Mouse (Mus musculus) layer of hippocampus, postnatal 10 days (tissue): ENCODE results near the gene Dhrs1. TPM values are rescaled to one million over a fixed set of nuclear protein-coding genes. Genes with fewer than 3 reads are reported as not detected.

Source experiments
- DNase-seq, 2 experiments: peaks; one replicate each; pipeline ENCODE4 v3.0.0; 2021; ENCODE audit warnings: low spot score in 2 of 2
- total RNA-seq, 2 experiments: library from RNA; stranded (reverse); gene quantifications; 2 replicates each; pipeline ENCODE4 v1.2.3; 2021

Dhrs1 gene
- total RNA-seq, 2 experiments from 2014 or later: 103 to 110 TPM

DNA sequence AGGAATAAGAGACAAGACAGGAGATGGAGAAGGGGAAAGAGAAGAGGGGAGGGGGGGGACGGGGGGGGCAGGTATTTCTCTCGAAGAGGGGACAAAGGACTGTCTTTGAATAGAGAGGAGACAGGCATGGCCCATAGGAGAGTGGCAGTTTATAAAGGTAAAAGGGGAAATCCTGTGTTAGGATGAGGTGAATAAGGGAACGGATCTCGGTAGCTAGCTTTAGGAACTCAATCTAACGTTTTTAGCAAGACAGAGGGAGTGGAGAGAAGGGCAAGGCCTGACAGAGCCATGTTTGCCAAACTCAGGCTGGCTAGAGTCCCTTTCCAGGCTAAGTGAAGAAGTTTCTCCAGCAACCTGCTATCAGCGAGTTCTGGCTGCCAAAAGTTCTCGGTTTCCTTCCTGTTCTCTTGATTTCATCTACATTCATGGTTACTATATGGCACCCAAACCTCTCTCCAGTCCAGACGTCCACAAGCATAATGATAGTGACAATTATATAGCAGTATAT, 23.0 kb downstream of the Dhrs1 start:
- peak in 1 of 2 experiments; percentile 15 for DNase-seq

- peak; percentile 92 to 95 for DNase-seq
These were observed 23.6 kb downstream of the Dhrs1 start, which contains the start of gene Rabggta for GRCm38 (mm10) chr14:55721700-55722437. TSS of gene Rabggta (minus strand) at chr14:55722263.

DNA sequence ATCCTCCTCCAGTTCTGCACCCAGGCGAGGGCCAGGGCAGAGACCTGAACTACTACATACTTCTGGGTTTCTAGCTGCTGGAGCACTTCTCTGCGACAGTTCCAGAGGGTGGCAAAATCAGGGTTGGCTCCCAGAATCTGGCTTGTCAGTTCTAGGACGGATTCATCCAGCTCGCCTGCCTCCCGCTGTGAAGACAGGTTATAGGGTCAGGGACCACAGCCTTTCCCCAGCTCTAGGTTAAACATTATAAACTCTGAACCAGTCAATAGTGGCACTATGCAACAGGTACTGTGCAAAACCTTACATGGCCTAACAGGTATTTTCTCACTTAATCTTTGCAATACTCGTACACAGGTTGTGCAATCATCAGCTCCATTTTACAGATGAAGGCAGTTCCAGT, 24.4 kb downstream of the Dhrs1 start:
- peak in 1 of 2 experiments; percentile 16 for DNase-seq

DNA sequence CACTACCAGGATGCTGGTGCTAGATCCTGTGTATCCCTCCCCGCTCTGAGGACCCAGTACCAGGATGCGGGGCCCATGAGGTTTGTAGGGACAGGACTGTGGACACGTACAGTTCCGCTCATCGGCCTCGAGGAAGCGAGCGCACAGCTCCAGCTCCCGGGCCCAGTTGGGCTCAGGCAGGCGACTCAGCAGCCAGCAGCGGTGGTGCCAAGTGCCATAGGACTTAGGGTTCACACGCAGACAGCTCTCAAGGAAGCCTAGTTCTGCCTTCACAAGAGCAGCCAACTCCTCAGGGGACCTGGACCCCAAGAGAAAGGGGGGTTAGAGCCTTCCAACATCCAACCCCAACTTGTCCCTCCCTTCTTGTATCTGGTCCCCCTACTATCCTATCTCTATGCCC, 24.8 kb downstream of the Dhrs1 start:
- no peak for DNase-seq

DNA sequence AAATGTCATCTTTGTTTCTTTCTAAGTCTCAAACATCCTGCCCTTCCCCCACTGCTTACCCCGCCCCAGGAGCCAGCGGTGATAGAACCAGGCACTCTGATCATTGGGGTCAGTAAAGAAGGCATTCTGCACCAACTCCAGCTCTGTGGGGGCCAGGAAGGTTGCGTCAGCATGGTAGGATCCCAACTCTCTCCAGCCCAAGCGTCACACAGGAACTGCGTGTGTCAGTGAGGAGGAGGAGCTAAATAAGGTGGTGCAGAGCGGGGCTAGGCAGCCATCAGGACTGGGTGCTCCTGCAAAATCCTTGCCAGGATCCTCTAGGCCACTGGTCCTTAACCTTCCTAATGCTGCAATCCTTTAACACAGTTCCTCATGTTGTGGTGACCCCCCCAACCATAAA, 25.8 kb downstream of the Dhrs1 start:
- DNase-seq: no peak

GRCm38 (mm10) chr14:55716884-55717283, 28.6 kb downstream of the Dhrs1 start:
- no peak for DNase-seq

DNA sequence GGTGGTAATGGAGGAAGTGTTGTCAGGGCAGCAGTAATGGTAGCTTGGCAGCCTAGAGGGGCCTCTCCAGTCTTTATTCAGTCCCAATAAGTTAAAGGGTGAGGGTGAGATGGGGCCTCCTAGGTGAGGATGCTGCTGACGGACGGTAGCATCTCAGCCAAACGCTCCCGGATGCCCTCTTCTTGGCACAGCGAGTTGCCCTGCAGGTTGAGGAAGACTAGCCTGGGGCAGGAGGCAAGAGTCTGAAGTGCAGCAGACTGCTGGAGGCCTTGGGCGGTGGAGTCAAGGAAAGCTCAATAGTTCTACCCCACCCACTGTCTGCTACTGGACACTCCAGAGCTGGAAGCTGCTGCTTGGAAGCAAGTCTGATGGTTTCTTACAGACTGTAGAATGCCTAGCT, 29.2 kb downstream of the Dhrs1 start:
- no peak for DNase-seq

GRCm38 (mm10) chr14:55714893-55715292, 30.6 kb downstream of the Dhrs1 start:
- no peak for DNase-seq

DNA sequence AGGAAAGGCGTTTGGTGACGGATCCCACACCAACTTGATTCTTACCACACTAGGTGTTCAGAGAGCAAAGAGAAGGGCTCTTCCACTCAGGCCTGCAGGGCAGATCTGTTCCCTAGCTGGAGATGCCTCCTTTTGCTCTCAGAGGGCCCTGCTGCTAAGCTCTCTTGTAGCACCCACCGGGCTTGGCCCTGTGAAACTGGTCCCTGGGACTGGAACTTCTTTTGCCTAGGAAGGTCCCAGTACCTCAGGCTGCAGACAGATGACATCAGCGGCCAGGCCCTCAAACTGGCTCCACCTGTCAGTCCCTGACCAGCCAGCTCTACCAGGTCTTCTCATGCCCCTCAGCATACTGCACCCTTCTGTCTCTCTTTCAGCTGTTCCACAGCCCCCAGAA, 31.8 kb downstream of the Dhrs1 start, which contains the start of gene Tgm1:
Tgm1 (minus strand) TSS at position 198 of the 394 bp plus-strand sequence.
- DNase-seq: no peak

GRCm38 (mm10) chr14:55713007-55713728, 32.3 kb downstream of the Dhrs1 start:
- no peak for DNase-seq

- no peak for DNase-seq
These were observed 33.7 kb downstream of the Dhrs1 start for GRCm38 (mm10) chr14:55711786-55712185.

- DNase-seq: no peak
These were observed 36.0 kb downstream of the Dhrs1 start for GRCm38 (mm10) chr14:55709509-55709908.

DNA sequence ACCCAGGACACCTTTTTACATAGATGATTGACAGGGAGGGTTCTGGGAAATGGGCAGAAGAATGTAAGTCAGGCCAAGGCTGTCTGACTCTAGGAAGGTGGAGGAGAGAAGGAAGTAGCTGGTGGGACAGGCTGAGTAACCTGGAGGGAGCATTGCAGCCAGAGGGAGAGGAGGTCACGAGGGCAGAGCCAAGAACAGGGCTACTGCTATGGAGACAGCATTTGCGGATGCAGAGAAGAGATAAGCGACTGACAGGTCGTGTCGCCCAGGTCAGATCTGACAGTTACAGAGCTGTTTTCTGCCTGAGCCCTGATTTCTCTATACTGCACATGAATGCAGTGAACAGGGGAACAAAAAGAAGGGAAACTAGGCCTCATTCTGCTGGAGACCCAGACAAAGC, 38.1 kb downstream of the Dhrs1 start:
- no peak for DNase-seq

DNA sequence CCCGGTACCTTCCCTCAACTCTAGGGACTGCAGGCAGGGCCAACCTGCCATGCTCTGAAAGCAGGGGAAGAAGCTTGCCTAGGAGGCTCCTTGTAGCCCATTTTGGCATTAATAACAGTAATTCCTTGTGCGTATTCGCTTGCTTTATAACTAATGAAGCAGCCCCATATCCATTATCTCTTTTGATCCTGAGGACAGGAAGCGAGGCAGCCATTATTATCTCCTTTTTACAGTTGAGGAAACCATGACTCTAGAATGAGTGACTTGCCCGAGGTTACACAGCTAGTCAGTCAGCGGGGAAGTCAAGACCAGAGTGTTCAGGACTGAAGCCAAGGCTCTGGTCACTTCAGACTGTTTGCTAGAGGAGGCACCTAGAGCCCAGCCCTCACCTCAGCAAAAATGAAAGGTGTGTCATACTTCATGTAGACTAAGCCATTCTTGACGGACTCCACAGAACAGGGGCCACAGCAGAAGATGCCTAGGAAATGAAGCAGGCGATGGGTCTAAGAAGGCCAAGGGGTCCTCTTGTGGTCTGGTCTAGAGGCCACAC, 39.4 kb downstream of the Dhrs1 start:
- no peak for DNase-seq

DNA sequence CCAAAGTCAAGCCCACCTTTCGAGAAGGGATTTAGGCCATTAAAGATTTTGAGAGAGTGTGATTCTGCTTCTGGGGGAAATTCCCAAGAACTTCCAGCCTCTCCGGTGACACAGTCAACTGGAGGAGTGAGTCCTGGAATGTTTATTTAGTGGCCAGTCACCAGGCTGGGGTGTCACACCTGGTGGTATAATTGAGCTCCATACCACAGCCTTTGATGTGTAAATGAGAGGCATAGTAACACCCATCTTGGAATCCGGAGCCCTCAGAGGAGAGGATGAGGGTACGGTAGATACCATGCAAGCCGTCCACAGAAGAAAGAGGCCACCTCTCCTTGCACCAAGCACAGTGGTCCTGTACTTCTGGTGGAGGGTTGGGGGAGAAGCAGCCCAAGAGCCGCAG, 42.7 kb downstream of the Dhrs1 start:
- no peak for DNase-seq

- no peak for DNase-seq
These were observed 44.4 kb downstream of the Dhrs1 start for GRCm38 (mm10) chr14:55701131-55701530.

DNA sequence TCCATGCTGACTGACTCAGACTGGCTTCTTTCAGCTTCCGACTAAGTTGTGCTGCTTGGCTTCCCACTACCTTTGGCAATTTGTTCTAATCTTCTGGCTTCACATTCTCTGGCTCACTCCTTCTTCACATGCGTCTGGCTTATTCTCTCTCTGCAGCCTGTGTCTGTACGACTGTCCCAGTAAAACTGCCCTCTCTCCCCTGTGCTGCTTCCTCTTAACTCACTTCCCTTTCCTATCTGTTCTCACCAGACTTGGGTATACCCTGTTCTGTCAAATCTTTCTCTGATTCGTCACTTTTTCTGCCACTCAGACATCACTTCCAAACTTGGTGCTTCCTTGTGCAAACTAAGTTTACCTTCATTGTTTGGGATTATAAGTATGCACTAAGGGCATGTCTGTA, 48.3 kb downstream of the Dhrs1 start:
- no peak for DNase-seq

DNA sequence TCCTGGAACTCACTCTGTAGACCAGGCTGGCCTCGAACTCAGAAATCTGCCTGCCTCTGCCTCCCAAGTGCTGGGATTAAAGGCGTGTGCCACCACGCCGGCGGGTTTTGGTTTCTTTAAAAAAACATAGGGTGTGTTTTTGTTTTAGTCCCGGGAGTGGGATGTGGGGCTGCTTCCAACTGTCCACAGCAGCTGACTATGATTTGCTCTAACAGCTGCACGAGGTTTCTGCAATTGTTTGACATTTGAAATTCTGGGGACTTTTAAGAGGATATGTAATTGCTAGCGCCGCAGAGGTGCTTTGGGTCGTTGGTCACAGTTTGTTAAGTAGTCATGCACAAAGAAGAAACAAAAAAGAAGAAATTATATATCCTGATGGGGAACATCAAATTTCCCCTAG, 56.1 kb downstream of the Dhrs1 start:
- no peak for DNase-seq
